Mouse (Mus musculus) cortical plate, adult 2 months (tissue): ENCODE measurements around the gene Cemip2. TPM values are rescaled to one million over a fixed set of nuclear protein-coding genes. Genes with fewer than 3 reads are reported as not detected.

ENCODE experiments used
- H3K27ac ChIP-seq: fragments of 200-500 bp; 2 replicates; pipeline ENCODE4 v1.5.1; 2012; ENCODE audit warnings: low read length, control low read depth, inconsistent platforms; ENCODE audit not compliant: insufficient read depth
- H3K4me1 ChIP-seq: fragments of 200-500 bp; 2 replicates; pipeline ENCODE4 v1.6.1; 2011; ENCODE audit warnings: low read length; ENCODE audit not compliant: control insufficient read depth, insufficient read depth
- H3K4me3 ChIP-seq: fragments of 200-500 bp; 2 replicates; pipeline ENCODE4 v1.5.1; 2011; ENCODE audit warnings: mild to moderate bottlenecking, low read length, control low read depth; ENCODE audit not compliant: insufficient read depth
- CTCF ChIP-seq: fragments of 200-500 bp; IDR thresholded peaks from 2 replicates; pipeline ENCODE4 v1.5.1; 2011; ENCODE audit warnings: mild to moderate bottlenecking, control low read depth, low read length; ENCODE audit not compliant: insufficient read depth; ENCODE audit errors: extremely low read depth
- POLR2A ChIP-seq: fragments of 200-500 bp; IDR thresholded peaks from 2 replicates; pipeline ENCODE4 v1.6.1; 2011; ENCODE audit warnings: mild to moderate bottlenecking, low read length, control low read depth; ENCODE audit not compliant: insufficient read depth; ENCODE audit errors: extremely low read depth
- polyA plus RNA-seq: library from polyadenylated mRNA; depleted of rRNA; stranded (reverse); fragments of >200 nt; gene quantifications from 2 replicates; pipeline ENCODE4 v1.2.3, GENCODE M21; 2012

The Cemip2 gene
- polyA plus RNA-seq, 1 experiment: 5.6 TPM

DNA sequence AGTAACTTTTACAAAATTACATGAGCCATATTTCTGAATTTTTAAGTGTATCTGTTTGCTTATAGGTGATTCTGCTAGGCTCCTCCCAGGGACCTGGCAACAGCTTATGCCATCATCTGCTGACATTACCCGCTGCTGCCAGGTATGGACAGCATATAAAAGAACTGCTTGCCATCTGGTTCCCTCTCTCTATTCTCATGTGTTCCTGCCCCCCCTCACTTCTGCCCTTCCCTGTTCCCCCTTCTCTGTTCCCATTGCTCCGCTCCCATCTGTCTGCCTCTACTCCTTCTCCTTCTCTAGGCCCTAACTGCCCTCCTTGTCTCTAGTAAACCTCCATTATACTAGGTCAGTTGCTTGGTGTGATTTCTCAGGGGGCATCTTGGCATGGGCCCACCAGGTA, 32.6 kb upstream of the Cemip2 start:
- TF ChIP-seq POLR2A: no peak
- TF ChIP-seq CTCF: no peak
- Histone ChIP-seq H3K4me3 (no peak overlapping the region), H3K27ac (no peak overlapping the region), H3K4me1 (no peaks in the 10 kb centered on the region)

DNA sequence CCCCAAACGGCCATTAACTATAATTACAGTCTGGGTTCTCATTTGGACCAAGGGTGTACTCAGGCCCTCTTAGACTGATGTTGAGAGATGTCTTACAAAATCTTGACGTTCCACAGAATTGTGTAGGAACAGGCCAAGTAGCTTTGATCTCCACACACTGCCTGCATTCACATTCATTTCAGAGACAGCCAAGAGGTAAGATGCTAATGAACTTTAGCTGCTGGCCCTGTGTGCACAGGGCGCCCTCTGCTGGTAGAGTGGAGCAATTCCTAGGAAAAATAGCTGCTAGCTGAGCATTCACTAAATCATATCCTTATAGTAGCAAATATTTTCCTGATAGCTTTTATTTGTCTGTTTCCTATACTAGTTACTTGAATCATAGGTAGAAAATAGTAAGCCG, 30.8 kb upstream of the Cemip2 start:
- no peaks in the 10 kb centered on the region for H3K4me1 ChIP-seq
- TF ChIP-seq CTCF (peak; percentile 97), POLR2A (no peak)
- no peak overlapping the region for H3K27ac ChIP-seq
- no peak overlapping the region for H3K4me3 ChIP-seq

- Histone ChIP-seq H3K4me1 (no peaks in the 10 kb centered on the region), H3K27ac (no peak overlapping the region), H3K4me3 (no peak overlapping the region)
- TF ChIP-seq CTCF (no peak), POLR2A (no peak)
Measured at GRCm38 (mm10) chr19:21750154-21750553, 28.0 kb upstream of the Cemip2 start.

DNA sequence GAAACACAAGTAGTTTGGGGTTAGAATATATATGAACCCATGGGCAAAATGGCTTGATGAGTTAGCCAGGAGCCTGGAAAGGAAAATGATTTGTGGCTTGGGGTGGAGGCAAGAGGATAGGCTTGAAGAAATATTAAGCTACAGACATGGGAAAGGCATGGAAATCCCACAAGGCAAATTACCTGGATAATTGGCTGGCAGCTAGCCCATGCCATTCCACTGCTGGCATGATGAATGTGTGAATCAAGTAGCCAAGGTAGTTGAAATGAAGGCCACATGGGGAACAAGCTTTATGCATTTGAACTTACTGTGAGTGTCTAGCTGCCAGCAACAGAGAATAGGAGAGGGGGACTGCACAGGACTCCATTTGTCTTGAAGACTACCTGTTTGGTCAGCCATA, 16.5 kb upstream of the Cemip2 start:
- no peak overlapping the region for H3K4me3 ChIP-seq
- no peak for TF ChIP-seq POLR2A
- no peak for TF ChIP-seq CTCF
- no peak overlapping the region for H3K27ac ChIP-seq
- H3K4me1 ChIP-seq: peaks cover 2% of the 10 kb centered on the region

DNA sequence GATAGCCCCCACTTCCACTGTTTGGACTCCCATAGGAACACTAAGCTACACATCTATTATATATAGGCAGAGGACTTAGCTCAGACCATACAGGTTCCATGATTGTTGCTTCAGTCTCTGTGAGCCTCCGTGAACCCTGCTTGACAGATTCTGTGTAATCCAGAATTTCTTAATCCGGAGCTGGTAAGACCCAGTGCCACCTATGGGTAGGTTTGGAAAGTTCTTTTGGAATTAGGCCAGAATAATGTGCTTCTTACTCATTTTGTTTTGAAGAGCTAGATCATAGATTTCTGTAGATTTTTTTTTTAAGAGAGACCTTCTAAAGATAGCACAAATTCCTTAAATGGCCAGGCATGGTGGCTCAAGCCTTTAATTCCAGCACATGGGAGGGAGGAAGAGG, 14.1 kb upstream of the Cemip2 start:
- Histone ChIP-seq H3K4me1 (peaks cover 2% of the 10 kb centered on the region), H3K4me3 (no peak overlapping the region), H3K27ac (no peak overlapping the region)
- TF ChIP-seq POLR2A (no peak), CTCF (no peak)

GRCm38 (mm10) chr19:21764738-21765137, 13.4 kb upstream of the Cemip2 start:
- TF ChIP-seq CTCF (no peak), POLR2A (no peak)
- Histone ChIP-seq H3K4me3 (no peak overlapping the region), H3K27ac (no peak overlapping the region), H3K4me1 (peaks cover 2% of the 10 kb centered on the region)

DNA sequence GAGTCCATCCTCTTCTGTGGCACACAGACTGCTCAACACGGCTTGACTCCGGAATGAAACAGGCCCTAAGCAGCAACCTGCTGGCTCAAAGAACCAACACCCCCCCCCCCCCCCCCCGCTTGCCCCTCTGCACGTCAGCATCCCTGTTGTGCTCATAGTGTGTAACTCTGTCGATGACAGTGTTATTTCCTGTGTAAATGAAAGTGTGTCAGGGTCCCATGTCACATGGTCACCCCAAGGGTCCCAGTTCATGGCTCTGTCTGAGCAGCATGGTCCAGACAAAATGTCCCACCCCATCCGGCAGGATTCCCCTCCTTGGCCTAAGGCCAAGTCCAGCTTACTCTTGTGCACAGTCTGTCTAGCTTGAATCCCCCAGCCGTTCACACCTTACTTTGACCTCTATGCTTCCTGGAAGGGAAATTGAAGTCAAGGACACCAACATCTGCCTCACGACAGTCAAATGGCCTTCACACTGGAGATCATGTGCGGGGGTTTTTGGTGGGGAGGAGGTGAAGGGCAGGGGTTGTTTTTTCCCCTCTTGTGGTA, 10.6 kb upstream of the Cemip2 start:
- Histone ChIP-seq H3K27ac (no peak overlapping the region), H3K4me1 (peaks cover 2% of the 10 kb centered on the region), H3K4me3 (no peak overlapping the region)
- TF ChIP-seq POLR2A: no peak
- no peak for TF ChIP-seq CTCF

- TF ChIP-seq POLR2A: no peak
- TF ChIP-seq CTCF: no peak
- no peaks in the 10 kb centered on the region for H3K4me1 ChIP-seq
Measured at GRCm38 (mm10) chr19:21769796-21770195, 8.3 kb upstream of the Cemip2 start.

GRCm38 (mm10) chr19:21771586-21771985, 6.6 kb upstream of the Cemip2 start:
- no peak overlapping the region for H3K4me3 ChIP-seq
- TF ChIP-seq CTCF (no peak), POLR2A (no peak)
- H3K27ac ChIP-seq: no peak overlapping the region
- H3K4me1 ChIP-seq: no peaks in the 10 kb centered on the region

More at GRCm38 (mm10) chr19:21769796-21770195, 8.3 kb upstream of the Cemip2 start:
- H3K27ac ChIP-seq: no peak overlapping the region
- H3K4me3 ChIP-seq: no peak overlapping the region

DNA sequence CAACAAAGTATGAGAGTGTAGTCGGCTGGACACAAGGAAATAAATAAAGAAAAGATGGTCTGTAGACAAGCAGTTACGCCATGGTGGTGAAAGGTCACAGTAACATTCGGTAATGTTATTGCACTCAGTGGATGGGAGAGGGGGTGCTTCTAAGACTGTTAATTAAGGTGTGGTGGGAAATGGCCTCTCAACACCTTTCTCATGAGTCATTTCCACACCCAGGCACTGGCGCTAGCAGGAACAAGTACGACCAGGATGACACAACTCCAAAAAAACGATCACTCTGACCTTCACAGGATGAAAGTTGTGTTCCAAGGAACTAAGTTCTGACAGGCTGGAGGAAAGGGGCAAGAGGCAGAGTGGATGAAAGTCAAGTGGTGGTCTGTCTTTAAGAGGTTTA, 4.5 kb upstream of the Cemip2 start:
- TF ChIP-seq CTCF: no peak
- TF ChIP-seq POLR2A: no peak
- H3K27ac ChIP-seq: no peak overlapping the region
- H3K4me3 ChIP-seq: no peak overlapping the region
- no peaks in the 10 kb centered on the region for H3K4me1 ChIP-seq
